Mouse (Mus musculus) urinary bladder, postnatal 14 days (tissue): Measurements from ENCODE around the gene Rb1.

Experiments used
- DNase-seq: peaks from one replicate; pipeline ENCODE4 v3.0.0; 2021; ENCODE audit warnings: low spot score

Rb1 gene

GRCm38 (mm10) chr14:73148125-73148524 lies 177.5 kb downstream of the Rb1 start:
- DNase-seq, result no peak

- DNase-seq, result no peak
Measured at GRCm38 (mm10) chr14:73146721-73147120, 178.9 kb downstream of the Rb1 start.

GRCm38 (mm10) chr14:73145531-73145930 lies 180.1 kb downstream of the Rb1 start:
- no peak for DNase-seq

DNA sequence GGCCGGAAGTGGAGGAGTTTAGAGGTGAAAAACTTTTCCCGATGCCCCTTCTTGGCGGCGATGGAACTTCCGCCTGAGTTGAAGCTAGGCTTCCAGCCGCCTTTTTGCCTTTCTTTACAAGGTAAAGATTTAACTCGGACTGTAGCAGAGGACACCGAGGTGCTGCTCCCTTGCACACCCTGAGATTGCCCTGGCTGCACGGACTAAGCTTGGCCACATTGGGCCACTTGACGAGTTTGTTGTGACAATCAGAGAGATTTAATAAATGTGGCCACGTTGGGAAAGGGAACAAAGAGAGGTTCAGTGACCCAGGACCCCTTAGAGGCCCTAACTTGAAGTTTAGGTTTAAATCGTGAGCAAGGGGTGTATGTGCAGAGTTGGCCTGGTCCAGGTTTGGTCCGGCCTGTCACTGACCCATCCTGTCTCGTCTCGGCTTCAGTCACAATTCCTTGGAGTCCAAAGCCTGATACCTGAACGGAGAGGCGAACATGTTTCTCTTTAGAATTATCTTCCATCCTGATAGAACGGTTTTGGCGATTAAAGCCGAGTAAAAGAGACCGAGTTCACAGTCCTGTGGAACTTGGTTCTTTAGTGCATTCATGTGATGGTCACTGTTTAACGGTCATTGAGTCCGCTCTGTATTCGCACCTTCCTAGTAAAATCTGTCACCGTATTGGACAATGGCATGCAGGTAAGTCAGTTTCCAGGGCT lies 181.8 kb downstream of the Rb1 start:
- DNase-seq, result no peak

- DNase-seq, result peak; percentile 79
Measured at GRCm38 (mm10) chr14:73142896-73143709, 182.5 kb downstream of the Rb1 start.

GRCm38 (mm10) chr14:73142421-73142895 lies 183.2 kb downstream of the Rb1 start:
- peak; percentile 18 for DNase-seq

- DNase-seq, result no peak
Measured at GRCm38 (mm10) chr14:73141800-73142199, 183.8 kb downstream of the Rb1 start.

- no peak for DNase-seq
Measured at GRCm38 (mm10) chr14:73139866-73140265, 185.8 kb downstream of the Rb1 start.

DNA sequence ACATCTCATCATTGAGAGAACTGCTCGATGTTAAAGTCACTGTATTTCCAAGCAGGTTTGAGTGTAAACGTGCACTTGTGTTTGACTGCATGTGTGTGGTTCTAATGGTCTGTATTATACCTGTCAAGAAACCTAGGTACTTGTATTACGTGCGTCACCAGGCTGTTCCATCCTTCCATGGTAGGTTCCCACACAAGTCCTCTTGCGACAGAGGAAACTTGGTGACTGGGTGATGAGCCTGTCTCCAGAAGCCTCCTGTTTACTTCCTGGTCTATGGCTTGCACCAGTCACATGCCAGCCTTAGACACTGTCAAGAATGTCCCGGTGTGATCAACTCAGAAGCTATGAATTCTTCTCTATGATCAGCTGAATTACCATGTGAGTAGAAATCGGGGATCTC lies 187.1 kb downstream of the Rb1 start:
- no peak for DNase-seq

DNA sequence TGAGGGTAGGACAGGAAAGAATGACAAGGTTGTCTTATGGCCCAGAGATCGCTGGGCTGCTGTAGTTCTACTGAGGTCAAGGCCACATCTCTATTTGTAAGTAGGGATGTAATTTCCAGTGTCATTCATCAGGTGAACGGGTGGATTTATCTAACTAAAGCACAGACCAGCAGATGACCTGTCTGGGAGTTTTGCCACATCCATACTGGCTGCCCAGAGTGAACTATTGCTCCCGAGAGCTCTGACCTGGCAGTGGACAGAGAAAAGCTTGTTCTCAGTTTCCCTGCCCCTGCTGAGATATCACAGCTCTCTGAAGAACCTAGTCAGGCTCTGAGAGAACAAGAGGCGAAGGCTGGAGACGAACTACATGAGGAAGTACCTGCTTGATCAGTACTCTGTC lies 188.4 kb downstream of the Rb1 start:
- no peak for DNase-seq
